ENCODE assay signal across 17 mouse cellular contexts in the genomic region with DNA sequence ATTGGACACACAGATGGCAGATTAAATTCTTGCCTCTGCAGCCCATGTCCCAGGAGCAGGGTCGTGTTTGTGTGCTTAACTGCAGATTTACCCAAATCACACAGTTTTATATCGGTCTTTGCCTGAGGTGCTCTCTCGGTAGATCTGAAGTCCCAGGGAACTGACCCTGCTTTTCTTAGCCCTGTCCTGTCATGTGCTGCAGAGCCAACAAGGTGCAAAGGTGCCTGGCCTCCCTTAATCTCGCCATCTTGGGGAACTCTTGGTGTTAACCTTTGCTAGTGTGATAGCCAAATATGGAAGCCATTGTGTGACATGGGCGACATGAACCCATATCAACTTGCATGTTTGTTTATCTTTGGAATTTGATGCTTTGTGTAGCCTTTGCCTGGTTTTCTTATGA.
A peak's percentile ranks its signal among the peaks of the same experiment; 100 is the strongest.
DNase-seq lines count a peak whose midpoint lies in the region; ATAC-seq lines count a peak whose summit lies in the region.
"Had no signal": no experiment of that assay in that cellular context is flagged by ENCODE, and none has a peak within 500 bp of the region (broad histone marks: within the 10 kb centered on the region; RNA-seq: fewer than 3 reads in every experiment).

No protein-coding gene starts in this region.

- H3K9ac ChIP-seq in heart, embryonic 12.5 days = no peak overlapping the region
- no peak overlapping the region for H3K9ac ChIP-seq in kidney, embryonic 16.5 days (replicated peaks; ENCODE audit: low read length)
- no peak overlapping the region for H3K9ac ChIP-seq in limb, embryonic 11.5 days (ENCODE audit: low read length)
- H3K9ac ChIP-seq: forebrain, embryonic 15.5 days; hindbrain, embryonic 14.5 days; liver, embryonic 12.5 days had no signal

- no peak for DNase-seq in heart, postnatal 25 days (ENCODE audit: low spot score)
- no peak for DNase-seq in kidney, adult 11 months
- peak; percentile 14 for DNase-seq in embryo, embryonic 9.5 days (ENCODE audit: extremely low spot score)
- DNase-seq in limb, embryonic 11.5 days (ENCODE audit: low spot score) = no peak
- DNase-seq in ovary, postnatal 36 days (ENCODE audit: low spot score) = no peak
- DNase-seq in right cerebral cortex, postnatal 14 days = no peak
- DNase-seq: cerebellum, postnatal 10 days; kidney, adult 9 months; layer of hippocampus, adult 9-11 months; right cerebral cortex, adult 18-20 months; spleen, adult 18-20 months had no signal

- 0 out of 2 replicates have a peak, but pooled peaks cover 4% of the 10 kb centered on the region for H3K9me3 ChIP-seq in heart, embryonic 12.5 days (replicated peaks)
- no peaks in the 10 kb centered on the region for H3K9me3 ChIP-seq in kidney, embryonic 16.5 days (ENCODE audit: low read length)
- no peaks in the 10 kb centered on the region for H3K9me3 ChIP-seq in limb, embryonic 11.5 days (ENCODE audit: control insufficient read depth, low read length)
- H3K9me3 ChIP-seq: forebrain, embryonic 15.5 days; liver, embryonic 12.5 days; midbrain, embryonic 10.5 days had no signal

- no peak for ATAC-seq in heart, embryonic 12.5 days (ENCODE audit: insufficient number of reproducible peaks, low FRiP score)
- no peak for ATAC-seq in kidney, embryonic 16.5 days (ENCODE audit: low FRiP score, low TSS enrichment)
- no peak for ATAC-seq in limb, embryonic 11.5 days (ENCODE audit: insufficient number of reproducible peaks, low FRiP score, low TSS enrichment, low read depth)
- ATAC-seq: forebrain, embryonic 15.5 days; liver, embryonic 12.5 days had no signal

- H3K4me3 ChIP-seq in heart, embryonic 12.5 days = no peak overlapping the region
- H3K4me3 ChIP-seq in kidney, embryonic 16.5 days (ENCODE audit: low read length) = no peak overlapping the region
- no peak overlapping the region for H3K4me3 ChIP-seq in limb, embryonic 11.5 days (ENCODE audit: low read depth, low read length)
- H3K4me3 ChIP-seq: forebrain, embryonic 15.5 days; liver, embryonic 12.5 days; midbrain, embryonic 10.5 days had no signal

- H3K27me3 ChIP-seq in heart, embryonic 12.5 days (replicated peaks) = no peaks in the 10 kb centered on the region
- no peaks in the 10 kb centered on the region for H3K27me3 ChIP-seq in kidney, embryonic 16.5 days (ENCODE audit: insufficient read depth, low read length)
- H3K27me3 ChIP-seq in limb, embryonic 11.5 days (ENCODE audit: control insufficient read depth, insufficient read depth, low read length) = no peaks in the 10 kb centered on the region
- H3K27me3 ChIP-seq: forebrain, embryonic 15.5 days; liver, embryonic 12.5 days had no signal

- WGBS in heart, embryonic 12.5 days = 35% methylated on average over 5 of the region's 5 CpGs
- WGBS in kidney, embryonic 16.5 days = 29% methylated on average over 5 of the region's 5 CpGs
- WGBS in limb, embryonic 11.5 days = 68% methylated on average over 5 of the region's 5 CpGs

- peak overlapping the region; percentile 46 for H3K27ac ChIP-seq in heart, embryonic 12.5 days (ENCODE audit: poor library complexity, severe bottlenecking)
- H3K27ac ChIP-seq in kidney, embryonic 16.5 days (ENCODE audit: low read length) = peak overlapping the region; percentile 13; the same call in 1 of the 2 replicates
- H3K27ac ChIP-seq in limb, embryonic 11.5 days (replicated peaks; ENCODE audit: low read depth, low read length) = 0 out of 2 replicates have a peak overlapping the region, but pooled peaks have one; percentile 18
- H3K27ac ChIP-seq: forebrain, embryonic 15.5 days; liver, embryonic 12.5 days had no signal

- H3K36me3 ChIP-seq in heart, embryonic 12.5 days = no peaks in the 10 kb centered on the region
- no peaks in the 10 kb centered on the region for H3K36me3 ChIP-seq in kidney, embryonic 16.5 days (ENCODE audit: insufficient read depth, low read length)
- H3K36me3 ChIP-seq in limb, embryonic 11.5 days (ENCODE audit: control insufficient read depth, insufficient read depth, low read length) = no peaks in the 10 kb centered on the region
- H3K36me3 ChIP-seq: forebrain, embryonic 15.5 days; liver, embryonic 12.5 days; midbrain, embryonic 10.5 days had no signal

- H3K4me1 ChIP-seq in heart, embryonic 12.5 days (replicated peaks) = peaks cover 14% of the 10 kb centered on the region
- 0 out of 2 replicates have a peak, but pooled peaks cover 7% of the 10 kb centered on the region for H3K4me1 ChIP-seq in kidney, embryonic 16.5 days (ENCODE audit: insufficient read depth, low read length)
- H3K4me1 ChIP-seq in limb, embryonic 11.5 days (ENCODE audit: control insufficient read depth, insufficient read depth, low read length) = 0 out of 2 replicates have a peak, but pooled peaks cover 3% of the 10 kb centered on the region
- H3K4me1 ChIP-seq: forebrain, embryonic 15.5 days; liver, embryonic 12.5 days had no signal

- intact Hi-C loops in heart, postnatal 25 days (cut with DNase I) = no loop called here

- H3K4me2 ChIP-seq in heart, embryonic 12.5 days = no peak overlapping the region
- H3K4me2 ChIP-seq in kidney, embryonic 16.5 days (replicated peaks; ENCODE audit: low read depth, low read length) = no peak overlapping the region
- H3K4me2 ChIP-seq in limb, embryonic 11.5 days (ENCODE audit: low read depth, severe bottlenecking) = no peak overlapping the region
- H3K4me2 ChIP-seq: forebrain, embryonic 15.5 days; hindbrain, embryonic 14.5 days; liver, embryonic 12.5 days had no signal
